Mouse (Mus musculus) monocyte, adult 5-6 weeks (primary cell): ENCODE measurements at regions not wholly inside any gene's neighbourhood (a gene's known extent, or its start where the extent isn't known, plus 50 kb on each side); places are given as distances from the start of the nearest gene placed in this dataset.
A peak's percentile ranks its signal among the peaks of the same experiment; 100 is the strongest.

Experiments
- ATAC-seq: fragments of 153-309, 156-312 bp; replicated peaks from 2 replicates; pipeline ENCODE4 v1.8.0; 2017; ENCODE audit warnings: mild to moderate bottlenecking; ENCODE audit not compliant: low TSS enrichment, insufficient number of reproducible peaks, severe bottlenecking, poor library complexity, low FRiP score

DNA sequence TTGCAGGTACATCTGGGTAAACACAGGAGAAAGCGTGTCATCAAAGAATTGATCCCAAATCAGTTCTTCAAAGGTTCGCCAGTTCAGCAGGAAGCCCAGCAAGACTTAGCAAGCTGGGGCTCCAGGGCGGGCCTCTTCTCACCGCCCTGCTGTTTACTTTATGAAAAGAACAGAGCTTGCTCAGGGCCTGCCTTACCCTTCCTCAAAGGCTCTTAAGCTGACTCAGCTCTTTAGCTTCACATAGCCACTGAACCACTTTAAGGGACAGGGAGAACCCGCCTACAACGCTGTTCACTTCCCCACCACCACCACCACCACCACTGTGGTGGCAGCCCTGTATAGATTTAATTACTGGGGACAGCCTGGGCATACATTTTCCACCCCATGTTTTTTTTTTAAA is 148.5 kb downstream of the Clic5 start:
- no peak for ATAC-seq

DNA sequence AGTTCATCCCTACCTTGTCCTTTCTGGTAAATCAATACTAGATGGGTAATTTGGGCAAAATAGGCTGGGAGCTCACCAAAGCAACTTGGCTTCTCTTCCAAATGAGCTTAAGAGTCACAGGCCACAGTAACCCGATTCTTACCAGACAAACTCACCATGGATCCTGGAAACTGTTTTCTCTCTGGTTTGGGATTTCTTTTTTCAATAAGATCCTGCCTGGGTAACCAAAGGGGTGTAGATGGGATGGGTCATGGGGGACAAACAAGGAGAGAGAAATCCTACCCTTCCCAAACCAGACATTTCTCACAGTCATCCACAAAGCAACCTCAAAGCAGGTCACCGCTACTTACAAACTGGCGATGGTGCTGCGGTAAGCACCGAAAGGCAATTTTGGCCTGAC is 148.9 kb downstream of the Clic5 start:
- no peak for ATAC-seq

DNA sequence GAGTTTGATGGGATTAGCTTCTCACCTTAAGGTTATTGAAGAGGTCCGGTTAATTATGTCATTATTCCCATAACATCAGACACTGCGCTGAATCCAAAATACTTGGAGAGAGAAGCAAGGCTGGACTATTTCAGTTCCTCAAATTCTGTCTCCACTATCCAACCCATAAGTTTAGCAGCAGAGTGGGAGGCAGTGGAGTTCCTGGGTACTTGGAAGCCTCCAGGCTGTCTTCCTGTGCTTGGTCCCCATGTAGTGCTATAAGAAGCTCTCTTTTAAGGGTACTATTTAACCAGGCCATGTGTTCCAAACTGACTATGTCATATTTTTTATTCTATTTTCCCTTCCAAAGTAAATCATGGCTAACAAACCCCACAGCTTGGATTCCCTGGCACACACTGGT is 156.2 kb downstream of the Clic5 start:
- no peak for ATAC-seq

DNA sequence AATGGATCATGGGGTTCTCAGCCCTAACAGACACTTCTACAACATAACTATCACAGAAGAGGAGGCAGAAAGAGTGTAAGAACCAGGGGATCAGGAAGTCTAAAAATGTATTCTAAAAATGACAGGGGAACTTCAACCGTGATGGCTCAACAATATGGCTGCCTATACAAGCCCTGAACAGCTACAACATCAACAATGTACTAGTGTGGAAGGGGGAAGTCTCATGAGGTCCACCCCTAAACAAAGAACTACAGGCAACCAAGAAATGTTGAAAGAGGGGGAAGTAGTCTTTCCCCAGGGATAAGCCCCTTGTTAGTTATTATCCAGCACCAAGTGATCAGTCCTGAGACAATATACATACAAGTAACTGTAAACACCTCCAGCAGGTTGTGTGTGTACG is 157.0 kb downstream of the Clic5 start:
- ATAC-seq = peak; percentile 72

DNA sequence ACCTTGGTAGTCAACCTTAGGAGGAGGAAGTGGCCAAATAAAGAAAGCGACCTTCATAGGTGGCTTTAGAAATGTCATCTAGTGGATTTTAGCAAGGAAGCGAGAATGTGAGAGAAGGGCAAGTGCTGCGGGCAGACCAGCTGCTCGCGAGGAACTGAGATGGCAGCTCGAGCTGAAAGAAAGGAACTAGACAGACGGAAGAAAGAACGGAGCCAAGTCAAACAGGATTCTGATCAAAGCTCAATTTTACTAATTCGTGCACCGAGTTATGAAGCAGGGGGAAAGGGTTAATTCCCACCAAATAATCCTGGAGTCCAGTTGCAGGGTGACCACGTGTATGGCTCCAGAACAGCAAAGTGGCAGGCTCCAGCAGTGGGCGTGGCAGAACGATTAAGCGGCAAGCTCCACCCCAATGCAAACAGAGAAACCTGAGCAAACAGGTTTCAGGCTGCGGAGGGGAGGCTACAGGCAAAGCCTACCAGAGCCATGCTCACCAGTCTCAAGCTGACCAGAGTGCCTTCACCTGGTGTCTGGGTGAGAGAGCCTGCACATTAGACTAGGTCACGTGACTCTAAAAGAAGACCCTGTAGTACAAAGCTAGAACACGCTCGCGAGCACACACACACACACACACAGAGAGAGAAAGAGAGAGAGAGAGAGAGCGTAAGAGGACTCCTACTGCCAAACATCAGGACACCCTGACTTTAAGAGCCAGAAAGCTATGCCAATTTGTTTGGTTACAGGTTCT is 162.0 kb downstream of the Clic5 start:
- ATAC-seq = no peak

DNA sequence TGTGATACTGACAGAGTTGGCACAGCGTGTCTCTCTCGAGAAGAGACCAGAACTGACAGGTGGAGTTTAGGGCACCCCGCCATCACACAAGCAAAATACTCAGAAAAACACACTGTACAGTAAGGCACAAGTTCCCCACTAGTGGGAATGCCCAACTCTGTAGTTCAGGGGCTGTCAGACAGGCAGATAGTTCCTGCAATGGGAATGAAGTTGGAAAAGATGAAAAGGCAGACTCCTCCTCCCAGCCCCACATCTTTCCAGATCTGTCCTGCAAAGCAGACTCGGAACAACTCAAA is 162.5 kb downstream of the Clic5 start:
- ATAC-seq = no peak

DNA sequence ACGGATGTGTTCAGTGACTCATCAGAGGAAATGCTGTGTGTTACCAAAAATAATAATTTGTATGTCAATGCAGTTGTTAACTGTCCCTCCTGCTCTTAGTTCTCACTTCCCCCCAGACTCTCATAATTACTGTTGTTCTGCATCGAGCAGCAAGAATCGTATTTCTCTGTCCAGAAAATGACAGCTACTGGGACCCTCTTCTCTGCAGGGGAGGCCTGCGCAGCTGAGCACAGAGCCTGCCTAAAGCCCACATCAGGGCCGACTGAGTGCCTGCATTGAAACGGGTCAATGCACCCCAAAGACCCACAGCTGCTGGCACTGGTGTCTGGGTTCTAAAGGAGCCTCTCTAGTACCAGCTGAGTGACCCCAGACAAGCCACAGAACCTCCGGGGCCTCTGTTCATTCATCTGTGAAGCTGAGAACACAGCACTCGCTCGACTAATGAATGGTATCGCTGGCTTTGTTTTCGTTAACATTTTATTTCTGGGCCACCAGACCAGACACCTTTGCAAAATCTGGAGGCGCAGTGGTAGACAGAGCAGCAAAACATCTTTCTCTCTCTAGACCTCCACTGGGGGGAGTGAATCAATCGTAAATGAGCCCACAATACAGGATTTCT is 163.2 kb downstream of the Clic5 start:
- no peak for ATAC-seq

DNA sequence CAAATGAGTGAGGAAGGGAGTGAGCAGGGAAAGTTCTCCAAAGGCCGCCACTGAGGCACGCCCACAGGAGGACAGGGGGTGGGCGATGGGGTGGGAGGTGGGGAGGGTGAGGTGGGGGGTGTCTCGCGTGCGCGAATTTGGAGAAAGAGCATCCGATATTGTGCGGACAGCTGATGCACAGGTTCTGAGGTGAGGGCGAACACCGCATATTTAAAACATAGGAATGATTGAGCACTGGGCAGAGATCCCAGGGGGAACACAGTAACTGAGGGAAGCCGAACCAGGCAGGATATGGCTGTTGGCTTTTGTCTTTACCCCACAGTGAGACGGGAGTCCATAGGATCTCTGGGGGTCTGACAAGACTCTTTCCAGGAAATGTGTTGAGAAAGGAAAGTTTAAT is 163.8 kb downstream of the Clic5 start:
- ATAC-seq = no peak

DNA sequence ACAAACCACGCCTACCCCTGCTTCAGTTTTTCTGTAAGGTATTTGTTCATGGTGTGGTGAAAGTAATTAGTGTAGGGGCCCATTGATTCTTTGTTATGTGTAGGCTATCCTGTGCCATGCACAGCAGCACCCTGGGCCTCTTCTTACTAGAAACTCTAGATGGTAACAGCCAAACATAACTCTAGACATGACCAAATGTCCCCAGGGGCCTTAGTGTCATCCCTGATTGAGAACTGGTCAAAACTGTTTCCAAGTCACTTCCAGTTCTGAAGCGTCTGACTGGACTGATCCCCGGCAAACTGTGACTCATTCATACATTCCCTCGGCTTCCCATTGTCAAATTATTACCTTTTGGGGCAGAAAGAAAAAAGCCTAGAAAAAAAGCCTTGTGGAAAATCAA is 174.7 kb downstream of the Clic5 start:
- ATAC-seq = no peak

DNA sequence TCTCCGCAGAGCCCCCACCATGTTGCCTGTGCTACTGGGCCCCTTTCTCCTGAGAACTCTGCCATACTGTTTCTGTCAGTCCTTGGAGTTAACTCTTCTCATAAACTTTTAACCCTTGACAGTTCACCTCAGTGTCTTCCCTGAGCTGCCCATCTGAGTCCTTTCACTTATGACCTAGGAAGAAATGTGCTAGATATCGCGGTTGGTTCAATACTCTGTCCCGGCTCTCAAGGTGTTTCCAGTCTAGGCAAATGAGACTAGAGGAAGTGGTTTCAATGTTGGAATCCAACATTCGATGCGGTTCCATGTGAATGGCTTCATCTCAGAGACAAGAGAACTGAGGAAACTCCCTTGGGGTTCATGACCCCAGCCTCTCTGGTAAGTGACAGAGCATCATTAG is 176.1 kb downstream of the Clic5 start:
- no peak for ATAC-seq

DNA sequence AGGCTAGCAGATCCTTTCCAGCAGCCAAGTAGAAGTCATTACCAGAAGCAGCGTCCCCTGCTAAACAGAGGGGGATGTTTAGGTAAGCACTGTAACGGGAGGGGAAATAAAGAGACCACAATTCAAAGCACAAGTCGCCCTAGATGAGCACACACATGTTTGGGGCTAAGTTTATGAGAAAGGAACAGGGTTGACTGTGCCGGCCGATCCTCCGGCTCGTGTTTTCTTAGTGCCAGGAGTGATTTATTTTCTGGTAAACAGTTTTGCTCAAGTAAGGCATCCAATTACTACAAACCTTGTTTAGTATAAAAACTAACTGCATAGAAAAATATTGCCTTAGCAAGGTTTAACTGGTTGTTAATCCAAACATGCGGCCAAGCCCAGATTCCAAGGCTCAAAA is 178.1 kb downstream of the Clic5 start:
- no peak for ATAC-seq

DNA sequence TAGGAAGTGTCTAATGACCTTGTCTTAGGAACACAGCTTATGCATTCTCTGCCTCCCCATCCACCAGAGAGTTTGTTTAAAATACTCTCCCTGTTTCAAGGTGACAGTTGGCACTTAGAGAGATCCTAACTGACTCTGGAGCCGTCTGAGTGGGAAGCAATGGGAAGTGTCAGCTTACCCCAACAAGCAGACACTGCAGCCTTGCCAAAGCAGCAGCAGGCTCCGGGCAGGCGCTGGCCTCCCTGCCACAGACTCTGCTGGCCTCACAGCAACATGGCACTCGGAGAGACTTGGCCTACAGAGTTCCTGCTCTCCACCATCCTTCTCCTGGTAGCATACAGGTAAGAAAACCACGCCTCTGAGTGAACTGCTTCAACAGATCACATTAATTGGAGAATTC is 179.2 kb downstream of the Clic5 start:
- no peak for ATAC-seq

DNA sequence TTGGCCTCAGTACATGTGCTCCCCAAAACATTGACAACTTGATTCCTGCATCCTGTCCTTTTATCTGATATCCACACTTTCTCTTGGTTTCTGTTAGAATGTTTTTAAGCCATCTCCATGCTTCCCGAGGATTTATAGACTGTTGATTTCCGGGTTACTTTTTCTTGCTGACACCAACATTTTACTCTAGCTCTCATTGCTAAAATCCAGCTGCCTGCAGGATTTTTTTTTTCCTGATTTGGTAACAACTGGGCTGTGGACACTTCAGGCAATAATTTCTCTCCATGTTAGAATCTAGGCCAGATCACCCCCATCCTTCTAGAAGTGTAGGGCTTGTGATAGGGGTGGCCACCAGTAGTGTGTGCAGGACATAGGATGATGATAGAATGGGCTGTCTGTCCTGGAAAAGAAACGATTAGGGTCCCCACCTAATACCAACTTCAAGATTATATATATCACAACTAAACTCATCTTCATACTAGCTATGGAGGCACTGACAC is 182.6 kb downstream of the Clic5 start:
- no peak for ATAC-seq

DNA sequence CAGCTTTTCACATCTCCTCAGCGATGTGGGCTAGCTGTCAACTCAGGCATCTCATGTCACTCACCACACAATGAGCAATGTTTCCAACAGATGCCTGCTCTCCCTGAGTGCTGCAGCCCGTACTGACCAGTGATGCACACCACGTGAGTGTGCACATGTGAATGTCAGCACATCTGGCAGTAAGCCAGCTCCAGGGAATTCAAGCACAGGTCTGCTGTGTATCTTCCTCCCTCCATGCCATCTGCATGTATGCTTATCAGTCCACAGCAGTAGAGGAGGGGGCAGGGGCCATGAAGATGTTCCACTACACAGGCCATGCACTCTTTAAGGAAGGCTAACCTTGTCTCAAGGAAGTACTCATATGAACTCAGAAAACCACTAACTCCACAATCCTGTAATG is 183.2 kb downstream of the Clic5 start:
- no peak for ATAC-seq

DNA sequence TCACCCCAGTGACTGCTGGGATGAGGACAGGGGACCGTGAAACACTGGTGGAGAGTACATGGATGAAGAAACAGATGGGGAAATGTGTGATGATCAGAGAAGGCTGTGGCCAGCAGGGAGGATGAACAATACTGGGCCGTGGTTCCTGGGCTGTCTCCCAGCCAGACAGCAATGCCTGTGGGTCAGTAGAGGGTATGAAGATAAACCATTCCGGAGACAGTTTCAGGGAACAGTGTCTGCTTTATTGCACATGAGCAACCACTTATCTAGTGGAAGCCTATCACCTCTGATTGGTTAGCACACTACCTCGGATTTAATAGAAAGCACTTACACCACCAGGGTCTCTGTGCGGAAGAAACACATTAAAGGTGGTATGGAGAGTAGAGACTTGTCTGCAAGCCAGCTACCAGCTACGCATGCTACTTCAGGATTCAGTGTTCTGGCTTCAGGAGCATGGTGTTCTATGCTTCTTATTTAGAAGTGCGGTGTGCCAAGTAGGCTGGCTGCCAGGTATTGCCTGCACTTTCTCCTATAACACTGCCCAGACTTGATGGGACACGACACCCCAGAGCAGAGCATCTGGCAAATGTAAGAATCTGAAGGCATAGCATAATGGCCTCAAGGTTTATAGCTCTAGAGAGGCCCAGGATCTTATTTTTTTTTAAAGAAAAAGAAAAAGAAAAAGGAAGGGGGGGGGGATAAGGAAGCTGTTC is 185.5 kb downstream of the Clic5 start:
- no peak for ATAC-seq

DNA sequence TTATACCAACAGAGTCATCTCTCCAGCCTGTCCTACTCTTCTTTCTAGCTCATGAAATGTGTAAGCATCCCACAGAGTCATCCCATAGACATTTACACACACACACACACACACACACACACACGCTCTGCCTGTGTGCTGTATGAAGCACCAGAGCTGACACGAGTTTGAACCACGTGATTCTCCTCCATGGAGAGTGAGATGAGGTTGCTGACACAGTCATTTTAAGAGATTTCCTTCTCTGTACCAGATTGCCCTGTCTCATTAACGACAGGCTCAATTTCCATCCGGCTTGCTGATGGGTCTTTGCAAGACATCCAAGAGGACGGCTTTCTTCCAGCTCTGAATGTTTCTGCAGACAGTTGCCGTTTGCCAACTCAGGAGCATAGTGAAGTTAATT is 190.0 kb downstream of the Clic5 start:
- no peak for ATAC-seq

DNA sequence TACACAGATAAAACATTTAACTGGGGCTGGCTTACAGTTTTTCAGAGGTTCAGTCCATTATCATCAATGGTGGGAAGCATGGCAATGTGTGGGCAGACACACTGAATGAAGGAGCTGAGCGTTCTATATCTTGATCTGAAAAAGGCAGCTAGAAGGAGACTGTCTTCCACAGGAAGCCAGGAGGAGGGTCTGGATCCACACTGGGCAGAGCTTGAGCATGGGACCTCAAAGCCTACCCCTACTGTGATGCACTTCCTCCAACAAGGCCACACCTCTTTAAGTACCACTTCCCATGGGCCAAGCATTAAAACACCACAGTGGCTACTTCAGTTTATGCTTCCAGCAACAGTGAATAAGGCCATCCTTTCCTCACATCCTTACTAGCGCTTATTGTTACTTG is 200.5 kb downstream of the Clic5 start:
- ATAC-seq = no peak

DNA sequence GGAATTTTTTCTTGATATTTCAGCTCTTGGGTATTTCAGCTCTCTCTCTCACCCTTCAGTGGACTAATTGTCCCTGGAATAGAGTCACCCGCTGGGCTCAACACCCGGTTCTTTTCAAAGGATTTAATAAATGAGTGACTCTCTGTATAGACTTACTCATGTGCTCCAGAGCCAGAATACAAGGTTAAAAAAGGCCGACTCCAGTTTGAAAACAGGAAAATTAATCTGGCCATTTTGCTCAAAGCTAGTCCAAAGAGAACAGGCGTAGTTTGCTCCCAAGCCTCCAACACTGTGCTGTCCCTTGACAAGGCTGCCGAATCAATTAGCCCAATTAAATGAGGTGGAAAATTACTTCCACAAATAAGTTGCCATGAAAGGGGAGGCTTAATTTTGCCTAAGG is 209.4 kb downstream of the Clic5 start:
- ATAC-seq = no peak

DNA sequence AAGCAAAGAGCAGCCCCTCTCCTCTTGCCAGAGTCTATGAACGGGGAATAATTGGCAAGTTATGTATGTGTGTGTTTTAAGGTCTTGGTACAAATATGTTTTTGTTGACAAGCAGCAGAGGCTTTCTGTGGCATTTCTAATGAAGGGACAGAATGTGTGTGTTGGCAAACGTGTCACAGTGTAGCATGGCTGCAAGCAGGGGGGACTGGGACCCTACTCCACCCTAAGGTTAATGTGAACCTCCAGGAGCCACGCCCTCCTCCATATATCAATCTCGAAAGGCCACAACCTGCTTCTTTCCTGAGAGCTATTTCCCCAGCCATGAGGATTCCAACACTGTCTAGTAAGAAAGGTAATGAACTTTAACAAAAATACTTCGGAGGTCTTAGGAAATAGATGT is 209.8 kb downstream of the Clic5 start:
- no peak for ATAC-seq

DNA sequence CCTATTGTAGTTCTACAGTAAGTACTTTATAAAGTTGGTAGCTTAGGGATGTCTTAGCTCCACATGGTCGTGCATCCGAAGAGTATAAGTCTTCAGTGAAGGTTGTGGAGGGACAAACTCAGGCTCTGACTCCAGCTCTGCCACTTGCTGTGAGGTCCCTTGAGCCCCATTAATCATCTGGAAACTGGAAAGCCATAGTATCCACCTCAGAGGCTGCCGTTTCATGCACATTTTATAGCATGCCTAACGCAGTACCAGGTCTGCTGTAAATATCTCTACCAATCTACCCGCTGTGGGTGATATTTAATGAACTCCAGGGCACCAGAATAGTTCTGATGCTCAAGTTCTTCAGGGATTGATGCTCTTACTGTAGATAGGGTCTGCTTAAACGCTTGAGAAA is 216.5 kb downstream of the Clic5 start:
- no peak for ATAC-seq
